In genomic region chr4:128550756-128551155, GRCm38 (mm10) we compare ENCODE assay signal across 16 mouse cellular contexts.
"Had no signal": no experiment of that assay in that cellular context is flagged by ENCODE, and none has a peak within 500 bp of the region (broad histone marks: within the 10 kb centered on the region; RNA-seq: fewer than 3 reads in every experiment).

No protein-coding gene starts in this region.

- H3K9me3 ChIP-seq: lung, embryonic 15.5 days; megakaryocyte, embryonic 14.5 days; midbrain, embryonic 13.5 days; midbrain, embryonic 15.5 days; neural tube, embryonic 12.5 days; stomach, embryonic 15.5 days had no signal

- H3K4me2 ChIP-seq: lung, embryonic 15.5 days; midbrain, embryonic 11.5 days; midbrain, embryonic 13.5 days; midbrain, embryonic 15.5 days; neural tube, embryonic 12.5 days; stomach, embryonic 15.5 days had no signal

- H3K4me1 ChIP-seq: lung, embryonic 15.5 days; megakaryocyte, embryonic 14.5 days; midbrain, embryonic 13.5 days; midbrain, embryonic 15.5 days; neural tube, embryonic 12.5 days; stomach, embryonic 15.5 days had no signal

- H3K4me3 ChIP-seq: lung, embryonic 15.5 days; megakaryocyte, embryonic 14.5 days; midbrain, embryonic 13.5 days; midbrain, embryonic 15.5 days; neural tube, embryonic 12.5 days; stomach, embryonic 15.5 days had no signal

- H3K27ac ChIP-seq: lung, embryonic 15.5 days; macrophage; midbrain, embryonic 13.5 days; midbrain, embryonic 15.5 days; neural tube, embryonic 12.5 days; stomach, embryonic 15.5 days; stomach, postnatal 0 days had no signal

- H3K36me3 ChIP-seq: lung, embryonic 15.5 days; stomach, embryonic 15.5 days had no signal

- H3K9ac ChIP-seq: lung, embryonic 15.5 days; midbrain, embryonic 13.5 days; midbrain, embryonic 15.5 days; neural tube, embryonic 12.5 days; stomach, embryonic 15.5 days had no signal

- DNase-seq: lung, adult 2 months; lung, postnatal 14 days; lung, postnatal 36 days; right cerebral cortex, postnatal 14 days; thymus, postnatal 14 days; thymus, postnatal 36 days had no signal

- ATAC-seq: lung, postnatal 0 days; midbrain, embryonic 13.5 days; midbrain, embryonic 15.5 days had no signal

- H3K27me3 ChIP-seq: lung, embryonic 15.5 days; midbrain, embryonic 13.5 days; midbrain, embryonic 15.5 days; neural tube, embryonic 12.5 days; stomach, embryonic 15.5 days had no signal
